Mouse (Mus musculus): Measurements from ENCODE around the gene Reln. TPM values are rescaled to one million over a fixed set of nuclear protein-coding genes. Genes with fewer than 3 reads are reported as not detected.

The Reln gene
- polyA plus RNA-seq, 1 experiment from 2014 or later = 33.6 TPM

GRCm38 (mm10) chr5:22024108-22024507, 320.4 kb downstream of the Reln start:
- Histone ChIP-seq H3K4me1 (no peaks in the 10 kb centered on the region), H3K27ac (no peak overlapping the region), H3K9me3 (replicated peaks) (no peaks in the 10 kb centered on the region), H3K27me3 (no peaks in the 10 kb centered on the region), H3K9ac (no peak overlapping the region), H3K36me3 (ENCODE audit: poor library complexity, severe bottlenecking) (no peaks in the 10 kb centered on the region), H3K4me3 (no peak overlapping the region), H3K4me2 (no peak overlapping the region)
- 82% methylated on average over 3 of the region's 3 CpGs for WGBS
- ATAC-seq = no peak

GRCm38 (mm10) chr5:22017896-22018295, 326.6 kb downstream of the Reln start:
- WGBS = 87% methylated on average over 3 of the region's 3 CpGs
- Histone ChIP-seq H3K27ac (no peak overlapping the region), H3K9ac (no peak overlapping the region)

GRCm38 (mm10) chr5:22014459-22014858, 330.0 kb downstream of the Reln start:
- Histone ChIP-seq H3K4me2 (no peak overlapping the region), H3K27me3 (no peaks in the 10 kb centered on the region), H3K9ac (no peak overlapping the region), H3K27ac (no peak overlapping the region), H3K4me3 (no peak overlapping the region), H3K36me3 (ENCODE audit: poor library complexity, severe bottlenecking) (no peaks in the 10 kb centered on the region), H3K4me1 (no peaks in the 10 kb centered on the region), H3K9me3 (replicated peaks) (no peaks in the 10 kb centered on the region)
- WGBS = 73% methylated on average over 3 of the region's 3 CpGs
- peak; percentile 53; the same call in 1 of the 2 replicates for ATAC-seq

More at GRCm38 (mm10) chr5:22017896-22018295, 326.6 kb downstream of the Reln start:
- H3K36me3 ChIP-seq (ENCODE audit: poor library complexity, severe bottlenecking) = no peaks in the 10 kb centered on the region
- no peaks in the 10 kb centered on the region for H3K27me3 ChIP-seq
- no peaks in the 10 kb centered on the region for H3K9me3 ChIP-seq (replicated peaks)
- no peaks in the 10 kb centered on the region for H3K4me1 ChIP-seq
- no peak overlapping the region for H3K4me2 ChIP-seq
- no peak for ATAC-seq
- H3K4me3 ChIP-seq = no peak overlapping the region

- no peak overlapping the region for H3K9ac ChIP-seq
- no peaks in the 10 kb centered on the region for H3K27me3 ChIP-seq
- no peak overlapping the region for H3K27ac ChIP-seq
- no peak overlapping the region for H3K4me2 ChIP-seq
- H3K4me3 ChIP-seq = no peak overlapping the region
- 87% methylated on average over 8 of the region's 8 CpGs for WGBS
- no peaks in the 10 kb centered on the region for H3K9me3 ChIP-seq (replicated peaks)
- no peak for ATAC-seq
- H3K4me1 ChIP-seq = peaks cover 6% of the 10 kb centered on the region; the same call in 1 of the 2 replicates
- no peaks in the 10 kb centered on the region for H3K36me3 ChIP-seq (ENCODE audit: poor library complexity, severe bottlenecking)
Observed at GRCm38 (mm10) chr5:22009142-22009541, 335.4 kb downstream of the Reln start.

- no peak overlapping the region for H3K4me3 ChIP-seq
- no peak for ATAC-seq
- H3K4me1 ChIP-seq = peaks cover 6% of the 10 kb centered on the region; the same call in 1 of the 2 replicates
- H3K36me3 ChIP-seq (ENCODE audit: poor library complexity, severe bottlenecking) = no peaks in the 10 kb centered on the region
- no peak overlapping the region for H3K27ac ChIP-seq
- WGBS = 74% methylated on average over 11 of the region's 11 CpGs
- H3K9me3 ChIP-seq (replicated peaks) = no peaks in the 10 kb centered on the region
- H3K4me2 ChIP-seq = no peak overlapping the region
- no peak overlapping the region for H3K9ac ChIP-seq
- H3K27me3 ChIP-seq = no peaks in the 10 kb centered on the region
Observed at GRCm38 (mm10) chr5:22007304-22008059, 337.0 kb downstream of the Reln start.

GRCm38 (mm10) chr5:22003858-22004257, 340.6 kb downstream of the Reln start:
- WGBS = 91% methylated on average over 4 of the region's 4 CpGs
- Histone ChIP-seq H3K4me2 (no peak overlapping the region), H3K9me3 (replicated peaks) (no peaks in the 10 kb centered on the region), H3K9ac (no peak overlapping the region), H3K36me3 (ENCODE audit: poor library complexity, severe bottlenecking) (no peaks in the 10 kb centered on the region), H3K27ac (no peak overlapping the region), H3K4me1 (peaks cover 6% of the 10 kb centered on the region; the same call in 1 of the 2 replicates), H3K4me3 (no peak overlapping the region), H3K27me3 (no peaks in the 10 kb centered on the region)
- no peak for ATAC-seq

GRCm38 (mm10) chr5:21987711-21988110, 356.8 kb downstream of the Reln start:
- H3K4me1 ChIP-seq = no peaks in the 10 kb centered on the region
- WGBS = 79% methylated on average over 5 of the region's 5 CpGs
- H3K9ac ChIP-seq = no peak overlapping the region
- H3K27ac ChIP-seq = no peak overlapping the region
- H3K4me2 ChIP-seq = no peak overlapping the region
- no peak for ATAC-seq
- no peaks in the 10 kb centered on the region; the same call in 1 of the 2 replicates for H3K9me3 ChIP-seq (replicated peaks)
- no peaks in the 10 kb centered on the region for H3K36me3 ChIP-seq (ENCODE audit: poor library complexity, severe bottlenecking)
- H3K27me3 ChIP-seq = no peaks in the 10 kb centered on the region
- H3K4me3 ChIP-seq = no peak overlapping the region

GRCm38 (mm10) chr5:21986311-21986710, 358.2 kb downstream of the Reln start:
- Histone ChIP-seq H3K36me3 (ENCODE audit: poor library complexity, severe bottlenecking) (no peaks in the 10 kb centered on the region), H3K9me3 (replicated peaks) (no peaks in the 10 kb centered on the region; the same call in 1 of the 2 replicates), H3K9ac (no peak overlapping the region), H3K27ac (no peak overlapping the region), H3K4me2 (no peak overlapping the region), H3K4me1 (no peaks in the 10 kb centered on the region), H3K4me3 (no peak overlapping the region), H3K27me3 (no peaks in the 10 kb centered on the region)
- no peak for ATAC-seq
- WGBS = 56% methylated on average over 4 of the region's 4 CpGs

- H3K27ac ChIP-seq = no peak overlapping the region
- no peaks in the 10 kb centered on the region for H3K36me3 ChIP-seq (ENCODE audit: poor library complexity, severe bottlenecking)
- WGBS = 71% methylated on average over 3 of the region's 3 CpGs
- H3K4me2 ChIP-seq = no peak overlapping the region
- ATAC-seq = peak; percentile 65; the same call in 1 of the 2 replicates
- no peak overlapping the region for H3K9ac ChIP-seq
- no peaks in the 10 kb centered on the region for H3K4me1 ChIP-seq
- H3K4me3 ChIP-seq = no peak overlapping the region
- H3K27me3 ChIP-seq = no peaks in the 10 kb centered on the region
- H3K9me3 ChIP-seq (replicated peaks) = no peaks in the 10 kb centered on the region
Observed at GRCm38 (mm10) chr5:21983021-21983667, 361.4 kb downstream of the Reln start.

GRCm38 (mm10) chr5:21981216-21981615, 363.3 kb downstream of the Reln start:
- no peak for ATAC-seq
- WGBS = 92% methylated on average over 3 of the region's 3 CpGs
- Histone ChIP-seq H3K9ac (no peak overlapping the region), H3K4me2 (no peak overlapping the region), H3K27ac (no peak overlapping the region), H3K4me3 (no peak overlapping the region), H3K27me3 (no peaks in the 10 kb centered on the region), H3K36me3 (ENCODE audit: poor library complexity, severe bottlenecking) (no peaks in the 10 kb centered on the region), H3K4me1 (no peaks in the 10 kb centered on the region), H3K9me3 (replicated peaks) (no peaks in the 10 kb centered on the region)

GRCm38 (mm10) chr5:21980544-21980943, 364.0 kb downstream of the Reln start:
- Histone ChIP-seq H3K4me2 (no peak overlapping the region), H3K27ac (no peak overlapping the region), H3K9me3 (replicated peaks) (no peaks in the 10 kb centered on the region), H3K4me3 (no peak overlapping the region), H3K27me3 (no peaks in the 10 kb centered on the region), H3K9ac (no peak overlapping the region), H3K4me1 (no peaks in the 10 kb centered on the region), H3K36me3 (ENCODE audit: poor library complexity, severe bottlenecking) (no peaks in the 10 kb centered on the region)
- ATAC-seq = no peak
- 78% methylated on average over 3 of the region's 3 CpGs for WGBS

GRCm38 (mm10) chr5:21973266-21974010, 371.1 kb downstream of the Reln start:
- no peak overlapping the region for H3K9ac ChIP-seq
- no peak overlapping the region for H3K4me2 ChIP-seq
- H3K27me3 ChIP-seq = peaks cover 6% of the 10 kb centered on the region; the same call in 1 of the 2 replicates
- H3K27ac ChIP-seq = no peak overlapping the region
- no peaks in the 10 kb centered on the region for H3K36me3 ChIP-seq (ENCODE audit: poor library complexity, severe bottlenecking)
- no peaks in the 10 kb centered on the region for H3K9me3 ChIP-seq (replicated peaks)
- H3K4me1 ChIP-seq = peaks cover 5% of the 10 kb centered on the region; the same call in 1 of the 2 replicates
- WGBS = 13% methylated on average over 5 of the region's 5 CpGs
- H3K4me3 ChIP-seq = no peak overlapping the region
- no peak for ATAC-seq

All from forebrain, embryonic 13.5 days (tissue).